Mouse (Mus musculus): ENCODE data around the gene Wif1. TPM values are rescaled to one million over a fixed set of nuclear protein-coding genes. Genes with fewer than 3 reads are reported as not detected.

Gene Wif1
- 0.58 and 1.1 TPM in 2 replicates for polyA plus RNA-seq (2012; rRNA removed)

DNA sequence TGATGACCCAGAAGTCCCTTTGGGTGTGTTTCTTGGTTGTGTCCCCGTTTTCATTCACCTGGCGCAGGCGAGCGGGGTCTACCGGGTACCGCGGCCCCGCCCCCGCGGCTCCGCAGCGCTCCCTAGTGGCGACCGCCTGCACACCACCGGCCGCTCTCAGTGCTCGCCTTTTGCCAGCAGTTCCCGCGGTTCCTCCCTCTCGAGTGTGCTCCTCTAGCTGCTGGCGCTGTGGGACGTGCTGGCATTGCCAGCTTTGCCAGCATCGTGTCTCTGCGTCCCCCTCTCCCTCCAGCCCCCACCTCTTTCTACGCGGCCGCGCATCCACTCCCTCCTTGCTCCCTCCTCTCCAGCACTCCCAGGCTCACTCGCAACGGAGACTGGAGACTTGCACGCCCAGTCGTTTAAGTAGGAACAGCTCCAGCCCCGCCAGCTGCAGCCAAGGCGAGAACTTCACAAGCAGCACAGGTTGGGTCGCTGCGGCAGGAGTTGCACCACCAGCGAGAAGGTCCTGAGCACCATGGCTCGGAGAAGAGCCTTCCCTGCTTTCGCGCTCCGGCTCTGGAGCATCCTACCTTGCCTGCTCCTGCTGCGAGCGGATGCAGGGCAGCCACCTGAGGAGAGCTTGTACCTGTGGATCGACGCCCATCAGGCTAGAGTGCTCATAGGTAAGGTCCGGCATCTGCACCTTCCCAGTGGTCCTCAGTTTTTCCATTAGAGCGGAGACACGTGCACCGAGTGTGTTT is at the start of gene Wif1:
Gene Wif1 (plus strand): TSS at position 135 of the 743 bp plus-strand sequence.

Other genes starting within 250 kb of the Wif1 start
- gene Msrb3, start 134.9 kb upstream of the Wif1 start, polyA plus RNA-seq (2012; rRNA removed), result 24.6 and 39.4 TPM in 2 replicates
- 7.4 and 9.2 TPM in 2 replicates for gene Lemd3, start 54.6 kb upstream of the Wif1 start, polyA plus RNA-seq (2012; rRNA removed)

Measured in ovary, adult 2 months (tissue).